Mouse (Mus musculus): ENCODE data around the gene Hps3. TPM values are rescaled to one million over a fixed set of nuclear protein-coding genes. Genes with fewer than 3 reads are reported as not detected.
"Not testable (repeated sequence)": the region's sequence is repeated elsewhere in the genome, so short reads cannot be mapped to it uniquely, and the experiment has no call there.

Hps3 gene
- polyA plus RNA-seq, 1 experiment from 2014 or later, result 12.0 TPM

GRCm38 (mm10) chr3:20010905-20011304, 24.2 kb downstream of the Hps3 start:
- H3K4me3 ChIP-seq (ENCODE audit: low read length); H3K9me3 ChIP-seq (replicated peaks; ENCODE audit: control insufficient read depth, low read length); H3K27me3 ChIP-seq (ENCODE audit: control insufficient read depth, insufficient read depth, low read length); H3K4me2 ChIP-seq (ENCODE audit: low read depth, low read length); H3K4me1 ChIP-seq (ENCODE audit: control insufficient read depth, insufficient read depth, low read length); H3K9ac ChIP-seq (ENCODE audit: low read length); H3K27ac ChIP-seq (ENCODE audit: low read length); ATAC-seq (replicated peaks; ENCODE audit: extremely low read depth, insufficient read depth, low FRiP score): not testable (repeated sequence)
- 81% methylated on average over 7 of the region's 7 CpGs for WGBS
- peaks cover 23% of the 10 kb centered on the region for H3K36me3 ChIP-seq (ENCODE audit: control insufficient read depth, insufficient read depth)

- H3K4me3 ChIP-seq (ENCODE audit: low read length), result no peak overlapping the region
- no peak overlapping the region for H3K27ac ChIP-seq (ENCODE audit: low read length)
- no peak overlapping the region for H3K9ac ChIP-seq (ENCODE audit: low read length)
- ATAC-seq (replicated peaks; ENCODE audit: extremely low read depth, insufficient read depth, low FRiP score), result no peak
- H3K36me3 ChIP-seq (ENCODE audit: control insufficient read depth, insufficient read depth), result peaks cover 19% of the 10 kb centered on the region
- H3K4me1 ChIP-seq (ENCODE audit: control insufficient read depth, insufficient read depth, low read length), result no peaks in the 10 kb centered on the region
- H3K27me3 ChIP-seq (ENCODE audit: control insufficient read depth, insufficient read depth, low read length), result no peaks in the 10 kb centered on the region
- H3K4me2 ChIP-seq (ENCODE audit: low read depth, low read length), result no peak overlapping the region
- H3K9me3 ChIP-seq (replicated peaks; ENCODE audit: control insufficient read depth, low read length), result no peaks in the 10 kb centered on the region
- 86% methylated on average over 9 of the region's 9 CpGs for WGBS
Observed at GRCm38 (mm10) chr3:20010464-20010863, 24.7 kb downstream of the Hps3 start.

- no peak overlapping the region for H3K27ac ChIP-seq (ENCODE audit: low read length)
- no peaks in the 10 kb centered on the region for H3K27me3 ChIP-seq (ENCODE audit: control insufficient read depth, insufficient read depth, low read length)
- no peaks in the 10 kb centered on the region for H3K4me1 ChIP-seq (ENCODE audit: control insufficient read depth, insufficient read depth, low read length)
- no peak for ATAC-seq (replicated peaks; ENCODE audit: extremely low read depth, insufficient read depth, low FRiP score)
- H3K9me3 ChIP-seq (replicated peaks; ENCODE audit: control insufficient read depth, low read length), result no peaks in the 10 kb centered on the region
- WGBS, result 62% methylated on average over 5 of the region's 5 CpGs
- H3K4me2 ChIP-seq (ENCODE audit: low read depth, low read length), result no peak overlapping the region
- H3K9ac ChIP-seq (ENCODE audit: low read length), result no peak overlapping the region
- peaks cover 21% of the 10 kb centered on the region for H3K36me3 ChIP-seq (ENCODE audit: control insufficient read depth, insufficient read depth)
- no peak overlapping the region for H3K4me3 ChIP-seq (ENCODE audit: low read length)
Observed at GRCm38 (mm10) chr3:20007759-20008158, 27.4 kb downstream of the Hps3 start.

- H3K27me3 ChIP-seq (ENCODE audit: control insufficient read depth, insufficient read depth, low read length), result no peaks in the 10 kb centered on the region
- no peak overlapping the region for H3K9ac ChIP-seq (ENCODE audit: low read length)
- no peaks in the 10 kb centered on the region for H3K9me3 ChIP-seq (replicated peaks; ENCODE audit: control insufficient read depth, low read length)
- ATAC-seq (replicated peaks; ENCODE audit: extremely low read depth, insufficient read depth, low FRiP score), result no peak
- H3K36me3 ChIP-seq (ENCODE audit: control insufficient read depth, insufficient read depth), result peaks cover 21% of the 10 kb centered on the region
- WGBS, result 85% methylated on average over 4 of the region's 4 CpGs
- no peaks in the 10 kb centered on the region for H3K4me1 ChIP-seq (ENCODE audit: control insufficient read depth, insufficient read depth, low read length)
- H3K4me2 ChIP-seq (ENCODE audit: low read depth, low read length), result no peak overlapping the region
- no peak overlapping the region for H3K4me3 ChIP-seq (ENCODE audit: low read length)
- no peak overlapping the region for H3K27ac ChIP-seq (ENCODE audit: low read length)
Observed at GRCm38 (mm10) chr3:20007275-20007674, 27.8 kb downstream of the Hps3 start.

- Histone ChIP-seq H3K4me3 (ENCODE audit: low read length) (no peak overlapping the region), H3K9ac (ENCODE audit: low read length) (no peak overlapping the region), H3K27me3 (ENCODE audit: control insufficient read depth, insufficient read depth, low read length) (no peaks in the 10 kb centered on the region), H3K4me2 (ENCODE audit: low read depth, low read length) (no peak overlapping the region), H3K9me3 (replicated peaks; ENCODE audit: control insufficient read depth, low read length) (no peaks in the 10 kb centered on the region), H3K27ac (ENCODE audit: low read length) (no peak overlapping the region), H3K36me3 (ENCODE audit: control insufficient read depth, insufficient read depth) (peaks cover 23% of the 10 kb centered on the region), H3K4me1 (ENCODE audit: control insufficient read depth, insufficient read depth, low read length) (no peaks in the 10 kb centered on the region)
- 73% methylated on average over 1 of the region's 1 CpGs for WGBS
- ATAC-seq (replicated peaks; ENCODE audit: extremely low read depth, insufficient read depth, low FRiP score), result no peak
Observed at GRCm38 (mm10) chr3:20005611-20006010, 29.5 kb downstream of the Hps3 start.

- 84% methylated on average over 8 of the region's 8 CpGs for WGBS
- Histone ChIP-seq H3K9ac (ENCODE audit: low read length) (no peak overlapping the region), H3K4me3 (ENCODE audit: low read length) (no peak overlapping the region), H3K36me3 (ENCODE audit: control insufficient read depth, insufficient read depth) (peaks cover 21% of the 10 kb centered on the region), H3K27ac (ENCODE audit: low read length) (no peak overlapping the region), H3K4me1 (ENCODE audit: control insufficient read depth, insufficient read depth, low read length) (no peaks in the 10 kb centered on the region), H3K27me3 (ENCODE audit: control insufficient read depth, insufficient read depth, low read length) (no peaks in the 10 kb centered on the region), H3K9me3 (replicated peaks; ENCODE audit: control insufficient read depth, low read length) (no peaks in the 10 kb centered on the region), H3K4me2 (ENCODE audit: low read depth, low read length) (no peak overlapping the region)
- no peak for ATAC-seq (replicated peaks; ENCODE audit: extremely low read depth, insufficient read depth, low FRiP score)
Observed at GRCm38 (mm10) chr3:20004422-20004821, 30.7 kb downstream of the Hps3 start.

- H3K36me3 ChIP-seq (ENCODE audit: control insufficient read depth, insufficient read depth), result peaks cover 17% of the 10 kb centered on the region
- no peak overlapping the region for H3K4me3 ChIP-seq (ENCODE audit: low read length)
- whole genome bisulfite sequencing, result 80% methylated on average over 5 of the region's 5 CpGs
- H3K27ac ChIP-seq (ENCODE audit: low read length), result no peak overlapping the region
- H3K4me1 ChIP-seq (ENCODE audit: control insufficient read depth, insufficient read depth, low read length), result no peaks in the 10 kb centered on the region
- H3K27me3 ChIP-seq (ENCODE audit: control insufficient read depth, insufficient read depth, low read length), result no peaks in the 10 kb centered on the region
- H3K9ac ChIP-seq (ENCODE audit: low read length), result no peak overlapping the region
- ATAC-seq (replicated peaks; ENCODE audit: extremely low read depth, insufficient read depth, low FRiP score), result no peak
- H3K9me3 ChIP-seq (replicated peaks; ENCODE audit: control insufficient read depth, low read length), result no peaks in the 10 kb centered on the region
- H3K4me2 ChIP-seq (ENCODE audit: low read depth, low read length), result no peak overlapping the region
Observed at GRCm38 (mm10) chr3:20002786-20003185, 32.3 kb downstream of the Hps3 start.

GRCm38 (mm10) chr3:20000806-20001205, 34.3 kb downstream of the Hps3 start:
- Histone ChIP-seq H3K4me2 (ENCODE audit: low read depth, low read length) (no peak overlapping the region), H3K9ac (ENCODE audit: low read length) (no peak overlapping the region), H3K4me1 (ENCODE audit: control insufficient read depth, insufficient read depth, low read length) (no peaks in the 10 kb centered on the region), H3K9me3 (replicated peaks; ENCODE audit: control insufficient read depth, low read length) (no peaks in the 10 kb centered on the region), H3K27ac (ENCODE audit: low read length) (no peak overlapping the region), H3K36me3 (ENCODE audit: control insufficient read depth, insufficient read depth) (peaks cover 26% of the 10 kb centered on the region), H3K27me3 (ENCODE audit: control insufficient read depth, insufficient read depth, low read length) (no peaks in the 10 kb centered on the region), H3K4me3 (ENCODE audit: low read length) (no peak overlapping the region)
- WGBS, result 73% methylated on average over 4 of the region's 4 CpGs
- no peak for ATAC-seq (replicated peaks; ENCODE audit: extremely low read depth, insufficient read depth, low FRiP score)

- Histone ChIP-seq H3K9me3 (replicated peaks; ENCODE audit: control insufficient read depth, low read length) (no peaks in the 10 kb centered on the region), H3K36me3 (ENCODE audit: control insufficient read depth, insufficient read depth) (peaks cover 26% of the 10 kb centered on the region), H3K4me1 (ENCODE audit: control insufficient read depth, insufficient read depth, low read length) (no peaks in the 10 kb centered on the region), H3K4me3 (ENCODE audit: low read length) (no peak overlapping the region), H3K27ac (ENCODE audit: low read length) (no peak overlapping the region), H3K27me3 (ENCODE audit: control insufficient read depth, insufficient read depth, low read length) (no peaks in the 10 kb centered on the region), H3K4me2 (ENCODE audit: low read depth, low read length) (no peak overlapping the region), H3K9ac (ENCODE audit: low read length) (no peak overlapping the region)
- no peak for ATAC-seq (replicated peaks; ENCODE audit: extremely low read depth, insufficient read depth, low FRiP score)
- 76% methylated on average over 2 of the region's 2 CpGs for WGBS
Observed at GRCm38 (mm10) chr3:19999551-19999950, 35.6 kb downstream of the Hps3 start.

- Histone ChIP-seq H3K4me3 (ENCODE audit: low read length) (no peak overlapping the region), H3K27me3 (ENCODE audit: control insufficient read depth, insufficient read depth, low read length) (no peaks in the 10 kb centered on the region), H3K4me2 (ENCODE audit: low read depth, low read length) (no peak overlapping the region), H3K27ac (ENCODE audit: low read length) (no peak overlapping the region), H3K36me3 (ENCODE audit: control insufficient read depth, insufficient read depth) (peaks cover 8% of the 10 kb centered on the region), H3K4me1 (ENCODE audit: control insufficient read depth, insufficient read depth, low read length) (no peaks in the 10 kb centered on the region), H3K9me3 (replicated peaks; ENCODE audit: control insufficient read depth, low read length) (no peaks in the 10 kb centered on the region), H3K9ac (ENCODE audit: low read length) (no peak overlapping the region)
- ATAC-seq (replicated peaks; ENCODE audit: extremely low read depth, insufficient read depth, low FRiP score), result no peak
- 73% methylated on average over 4 of the region's 4 CpGs for WGBS
Observed at GRCm38 (mm10) chr3:19992388-19992787, 42.7 kb downstream of the Hps3 start.

All from heart, embryonic 16.5 days (tissue).